Mouse (Mus musculus) embryonic facial prominence, embryonic 11.5 days (tissue): ENCODE measurements at regions not wholly inside any gene's neighbourhood (a gene's known extent, or its start where the extent isn't known, plus 50 kb on each side); places are given as distances from the start of the nearest gene placed in this dataset.

Experiments
- ATAC-seq: fragments of 200-750 bp; cut with Nextera tagmentation; replicated peaks from 2 replicates; pipeline ENCODE4 v1.8.0; 2017; ENCODE audit warnings: low read depth; ENCODE audit not compliant: insufficient number of reproducible peaks, low FRiP score, low TSS enrichment
- DNase-seq: peaks from one replicate; pipeline ENCODE4 v3.0.0-alpha.2; 2015; ENCODE audit warnings: low spot score
- H3K27ac ChIP-seq: fragments of 300-500 bp; sonication (generic); replicated peaks from 2 replicates; pipeline ENCODE4 v1.5.1; 2014; ENCODE audit warnings: mild to moderate bottlenecking, low read depth, low read length, control low read depth
- H3K27me3 ChIP-seq: fragments of 300-500 bp; sonication (generic); 2 replicates; pipeline ENCODE4 v1.6.1; 2014; ENCODE audit warnings: mild to moderate bottlenecking, low read length, moderate library complexity, mixed read lengths; ENCODE audit not compliant: control insufficient read depth, insufficient read depth
- H3K36me3 ChIP-seq: fragments of 300-500 bp; sonication (generic); replicated peaks from 2 replicates; pipeline ENCODE4 v1.6.1; 2014; ENCODE audit warnings: low read depth, mild to moderate bottlenecking, low read length, moderate library complexity, mixed read lengths; ENCODE audit not compliant: control insufficient read depth, insufficient read depth
- H3K4me1 ChIP-seq: fragments of 300-500 bp; sonication (generic); 2 replicates; pipeline ENCODE4 v1.6.1; 2014; ENCODE audit warnings: low read length, mixed read lengths; ENCODE audit not compliant: control insufficient read depth, insufficient read depth
- H3K4me2 ChIP-seq: fragments of 300-500 bp; sonication (generic); 2 replicates; pipeline ENCODE4 v1.6.1; 2014; ENCODE audit warnings: low read depth, mild to moderate bottlenecking, control low read depth, low read length, moderate library complexity
- H3K4me3 ChIP-seq: fragments of 300-500 bp; sonication (generic); 2 replicates; pipeline ENCODE4 v1.5.1; 2014; ENCODE audit warnings: low read depth, low read length, control low read depth
- H3K9ac ChIP-seq: fragments of 300-500 bp; sonication (generic); replicated peaks from 2 replicates; pipeline ENCODE4 v1.6.1; 2014; ENCODE audit warnings: mild to moderate bottlenecking, control low read depth, low read length
- H3K9me3 ChIP-seq: fragments of 300-500 bp; sonication (generic); replicated peaks from 2 replicates; pipeline ENCODE4 v1.6.1; 2016; ENCODE audit warnings: mild to moderate bottlenecking, low read length, inconsistent platforms, mixed read lengths; ENCODE audit not compliant: control insufficient read depth
- WGBS: fragments of 180-500 bp; shearing (Covaris S2); extraction: QIAGEN DNeasy Blood & Tissue Kit; methylation state at CpG from one replicate; pipeline ENCODE4 v1.1.7; 2014; 5-methylcytosine and 5-hydroxymethylcytosine counted together

DNA sequence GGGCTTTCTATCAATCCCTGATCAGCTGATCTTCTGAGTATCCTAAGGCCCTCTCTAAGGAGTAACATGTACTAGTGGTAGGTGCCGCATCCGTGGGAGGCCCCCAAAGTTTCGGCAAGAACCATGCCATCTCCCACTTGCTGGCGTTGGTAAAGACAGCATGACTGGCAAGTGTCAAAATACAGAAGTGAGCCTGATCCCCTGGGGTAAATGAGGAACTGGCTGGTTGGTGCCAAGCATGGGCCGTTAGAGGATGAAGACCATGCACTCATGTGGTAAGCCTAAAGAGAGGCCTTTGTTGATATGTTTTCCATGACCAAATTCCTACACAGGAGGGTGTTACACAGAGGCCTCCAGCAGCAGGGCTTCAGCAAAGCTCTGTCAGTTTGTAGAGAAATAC lies 161.9 kb upstream of the Irf2bp2 start:
- no peak overlapping the region for H3K27ac ChIP-seq
- no peaks in the 10 kb centered on the region for H3K4me1 ChIP-seq
- no peak overlapping the region for H3K4me2 ChIP-seq
- ATAC-seq (no peak), DNase-seq (no peak)
- H3K27me3 ChIP-seq, result no peaks in the 10 kb centered on the region
- 85% methylated on average over 5 of the region's 5 CpGs for WGBS
- H3K36me3 ChIP-seq, result no peaks in the 10 kb centered on the region
- H3K9me3 ChIP-seq, result no peaks in the 10 kb centered on the region
- H3K9ac ChIP-seq, result no peak overlapping the region
- no peak overlapping the region for H3K4me3 ChIP-seq

- H3K27me3 ChIP-seq, result no peaks in the 10 kb centered on the region
- H3K27ac ChIP-seq, result no peak overlapping the region
- no peak overlapping the region for H3K4me2 ChIP-seq
- no peak overlapping the region for H3K4me3 ChIP-seq
- ATAC-seq, result no peak
- H3K9ac ChIP-seq, result no peak overlapping the region
- no peak for DNase-seq
- WGBS, result 91% methylated on average over 8 of the region's 8 CpGs
- no peaks in the 10 kb centered on the region for H3K9me3 ChIP-seq
- no peaks in the 10 kb centered on the region for H3K36me3 ChIP-seq
- H3K4me1 ChIP-seq, result no peaks in the 10 kb centered on the region
Measured at GRCm38 (mm10) chr8:126754361-126754809, 160.6 kb upstream of the Irf2bp2 start.

GRCm38 (mm10) chr8:126753059-126753855 lies 159.5 kb upstream of the Irf2bp2 start:
- H3K36me3 ChIP-seq, result no peaks in the 10 kb centered on the region
- H3K27ac ChIP-seq, result no peak overlapping the region
- DNase-seq, result no peak
- no peak overlapping the region for H3K4me2 ChIP-seq
- no peak overlapping the region for H3K4me3 ChIP-seq
- H3K9me3 ChIP-seq, result no peaks in the 10 kb centered on the region
- WGBS, result 75% methylated on average over 4 of the region's 4 CpGs
- no peaks in the 10 kb centered on the region for H3K27me3 ChIP-seq
- H3K4me1 ChIP-seq, result no peaks in the 10 kb centered on the region
- ATAC-seq, result no peak
- no peak overlapping the region for H3K9ac ChIP-seq

DNA sequence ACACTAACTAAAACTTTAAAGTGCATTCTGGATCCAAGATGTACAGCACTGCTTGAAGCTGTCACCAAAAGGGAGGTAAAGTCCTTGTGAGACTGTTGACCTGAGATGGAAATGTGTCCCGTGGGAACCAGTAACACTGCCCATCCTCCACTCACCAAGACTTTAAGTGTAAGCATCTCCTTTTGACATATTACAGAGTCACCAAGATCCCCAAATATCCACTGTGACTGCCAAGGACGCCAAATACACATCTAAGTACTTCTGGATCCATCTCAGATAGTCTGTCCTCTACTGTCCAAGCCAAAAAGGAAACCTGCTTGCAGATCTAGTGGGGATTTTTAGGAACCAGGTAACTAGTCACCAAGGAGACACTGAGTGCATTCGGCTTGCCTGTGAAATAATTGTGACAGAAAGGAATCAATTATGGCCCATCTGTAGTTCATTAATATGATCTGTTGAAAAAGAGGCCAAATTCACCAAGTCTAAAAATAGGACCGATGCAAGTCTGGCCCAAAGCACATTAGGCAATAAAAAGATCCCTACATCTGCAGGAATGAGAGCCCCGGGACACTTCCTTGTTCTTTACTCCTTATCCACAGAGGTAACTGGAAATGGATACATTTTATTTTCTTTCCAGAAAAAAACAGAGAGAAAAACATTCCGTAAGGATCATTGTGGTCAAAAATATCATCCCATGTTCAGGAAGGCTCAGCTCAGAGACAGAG lies 157.8 kb upstream of the Irf2bp2 start:
- Histone ChIP-seq H3K27me3 (no peaks in the 10 kb centered on the region), H3K4me3 (no peak overlapping the region), H3K36me3 (no peaks in the 10 kb centered on the region), H3K27ac (no peak overlapping the region), H3K4me1 (no peaks in the 10 kb centered on the region), H3K4me2 (no peak overlapping the region), H3K9ac (no peak overlapping the region), H3K9me3 (no peaks in the 10 kb centered on the region)
- DNase-seq (peak; percentile 49), ATAC-seq (no peak)
- WGBS, result 50% methylated on average over 6 of the region's 6 CpGs

DNA sequence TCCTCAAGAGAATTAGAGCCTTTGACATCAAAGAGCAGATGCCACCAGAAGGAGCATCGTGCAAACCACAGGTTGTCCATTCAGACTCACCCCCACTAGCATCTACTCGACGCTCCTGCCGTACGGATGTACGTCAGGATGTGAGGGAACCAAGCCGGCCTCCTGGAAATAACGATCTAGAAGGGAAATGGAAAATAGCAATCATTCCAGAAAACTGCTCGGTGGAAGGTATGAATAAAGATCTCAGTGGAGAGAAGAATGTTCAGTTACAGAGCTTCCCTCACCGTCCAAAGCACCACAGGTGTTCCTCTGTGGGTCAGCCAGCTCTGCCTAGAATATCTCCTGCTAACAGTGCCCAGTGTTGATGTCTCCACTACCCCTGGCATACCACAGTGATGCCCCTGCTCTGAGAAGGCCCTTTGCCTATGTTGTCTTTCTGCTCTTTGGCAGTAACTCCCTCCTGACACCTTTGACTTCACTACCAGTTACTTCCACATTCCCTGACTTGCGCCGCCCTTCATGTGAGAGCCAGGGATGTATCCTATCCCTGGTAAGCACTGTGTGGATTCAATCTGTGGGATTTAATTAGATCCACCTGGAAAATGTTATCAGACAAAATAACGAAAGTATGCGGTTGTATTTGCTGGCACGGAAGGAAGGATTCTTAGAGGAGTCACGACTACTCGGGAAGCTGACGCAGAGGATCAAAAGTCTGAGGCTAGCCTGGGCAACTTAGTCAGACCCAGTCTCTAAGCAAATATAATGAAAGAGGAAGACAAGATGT lies 152.4 kb upstream of the Irf2bp2 start:
- Histone ChIP-seq H3K9me3 (no peaks in the 10 kb centered on the region), H3K27me3 (no peaks in the 10 kb centered on the region), H3K27ac (0 out of 2 replicates have a peak overlapping the region, but pooled peaks have one; percentile 57), H3K4me3 (no peak overlapping the region), H3K36me3 (no peaks in the 10 kb centered on the region), H3K4me2 (no peak overlapping the region), H3K9ac (no peak overlapping the region), H3K4me1 (no peaks in the 10 kb centered on the region)
- DNase-seq, result peak; percentile 75
- 55% methylated on average over 18 of the region's 18 CpGs for WGBS
- no peak for ATAC-seq

GRCm38 (mm10) chr8:126744747-126745382 lies 151.1 kb upstream of the Irf2bp2 start:
- H3K4me3 ChIP-seq, result no peak overlapping the region
- no peak overlapping the region for H3K9ac ChIP-seq
- 50% methylated on average over 10 of the region's 10 CpGs for WGBS
- no peak overlapping the region; the same call in 1 of the 2 replicates for H3K27ac ChIP-seq
- no peak overlapping the region for H3K4me2 ChIP-seq
- ATAC-seq (no peak; the same call in 1 of the 2 replicates), DNase-seq (peak; percentile 65)
- H3K9me3 ChIP-seq, result no peaks in the 10 kb centered on the region
- H3K4me1 ChIP-seq, result no peaks in the 10 kb centered on the region
- H3K27me3 ChIP-seq, result no peaks in the 10 kb centered on the region
- no peaks in the 10 kb centered on the region for H3K36me3 ChIP-seq

- Histone ChIP-seq H3K36me3 (no peaks in the 10 kb centered on the region), H3K9ac (no peak overlapping the region), H3K9me3 (no peaks in the 10 kb centered on the region), H3K27me3 (no peaks in the 10 kb centered on the region), H3K27ac (no peak overlapping the region), H3K4me3 (no peak overlapping the region), H3K4me1 (no peaks in the 10 kb centered on the region), H3K4me2 (no peak overlapping the region)
- DNase-seq, result no peak
- WGBS, result 80% methylated on average over 9 of the region's 9 CpGs
- no peak for ATAC-seq
Measured at GRCm38 (mm10) chr8:126743296-126743695, 149.5 kb upstream of the Irf2bp2 start.
